Mouse (Mus musculus): ENCODE data around the gene Itga10.

DNA sequence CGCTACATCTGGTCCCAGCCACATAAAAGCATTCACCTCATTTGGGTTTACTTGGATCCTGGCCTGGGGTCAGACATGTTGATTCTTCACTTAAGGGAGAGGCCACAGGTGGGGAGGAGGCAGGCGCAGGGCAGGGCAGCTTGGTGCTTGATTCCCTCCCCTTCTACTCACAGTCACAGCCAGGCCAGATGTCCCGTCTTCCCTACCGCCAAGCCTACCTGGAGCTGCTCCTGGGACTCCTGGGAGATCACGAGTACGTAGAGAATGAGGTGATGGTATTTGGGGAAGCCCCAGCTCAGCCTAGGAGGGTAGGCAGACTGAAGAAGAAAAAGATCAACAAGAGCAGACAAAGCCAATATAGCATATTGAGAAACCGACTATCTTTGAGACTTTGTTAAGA lies 61.6 kb downstream of the Itga10 start:
- TF ChIP-seq CTCF (conservative IDR thresholded peaks at IDR 0.05 in 1 of 2, IDR thresholded peaks at IDR 0.05 in 1 of 2; ENCODE audit: low read depth in 2 of 2, low read length in 2 of 2) (no peak), CHD2 (IDR thresholded peaks at IDR 0.05; ENCODE audit: low read length) (no peak), EP300 (IDR thresholded peaks at IDR 0.05; ENCODE audit: low read length) (no peak), RAD21 (IDR thresholded peaks at IDR 0.05; ENCODE audit: low read depth, low read length) (no peak), POLR2A (IDR thresholded peaks at IDR 0.05; ENCODE audit: low read depth, low read length) (no peak), MAX (IDR thresholded peaks at IDR 0.05; ENCODE audit: low read length) (no peak), USF2 (conservative IDR thresholded peaks at IDR 0.05; ENCODE audit: low read depth, low read length) (no peak), ETS1 (conservative IDR thresholded peaks at IDR 0.05; ENCODE audit: low read depth, low read length) (no peak), TCF12 (IDR thresholded peaks at IDR 0.05; ENCODE audit: low read depth, low read length) (no peak), HCFC1 (IDR thresholded peaks at IDR 0.05; ENCODE audit: low read depth, low read length) (no peak)

Measured in CH12.LX (cell line).